Mouse (Mus musculus) right cerebral cortex, postnatal 36 days (tissue): ENCODE results near the gene Gdf11.

Experiments
- DNase-seq, 2 experiments: peaks; one replicate each; pipeline ENCODE4 v3.0.0; 2022; ENCODE audit warnings: low spot score in 2 of 2, mixed read lengths in 1 of 2

Gene Gdf11

GRCm38 (mm10) chr10:128919203-128919631 lies 27.7 kb upstream of the Gdf11 start:
- no peak for DNase-seq

GRCm38 (mm10) chr10:128918246-128918645 lies 26.7 kb upstream of the Gdf11 start:
- no peak for DNase-seq

GRCm38 (mm10) chr10:128917400-128917799 lies 25.9 kb upstream of the Gdf11 start:
- no peak for DNase-seq

GRCm38 (mm10) chr10:128916665-128917064 lies 25.1 kb upstream of the Gdf11 start:
- DNase-seq: no peak

- no peak for DNase-seq
Measured at GRCm38 (mm10) chr10:128915550-128915949, 24.0 kb upstream of the Gdf11 start.

GRCm38 (mm10) chr10:128913696-128914095 lies 22.2 kb upstream of the Gdf11 start:
- no peak for DNase-seq

- peak; percentile 79 to 82 for DNase-seq
Measured at GRCm38 (mm10) chr10:128913219-128913618, 21.7 kb upstream of the Gdf11 start.

GRCm38 (mm10) chr10:128912791-128913190 lies 21.3 kb upstream of the Gdf11 start:
- no peak for DNase-seq

GRCm38 (mm10) chr10:128912268-128912667 lies 20.8 kb upstream of the Gdf11 start:
- no peak for DNase-seq

GRCm38 (mm10) chr10:128911430-128911829 lies 19.9 kb upstream of the Gdf11 start:
- DNase-seq: no peak

GRCm38 (mm10) chr10:128910066-128910841 lies 18.7 kb upstream of the Gdf11 start:
- DNase-seq: no peak

- peak; percentile 58 to 64 for DNase-seq
Measured at GRCm38 (mm10) chr10:128909567-128910028, 18.1 kb upstream of the Gdf11 start.

- no peak for DNase-seq
Measured at GRCm38 (mm10) chr10:128908778-128909448, 17.4 kb upstream of the Gdf11 start.

- DNase-seq: no peak
Measured at GRCm38 (mm10) chr10:128904812-128905211, 13.3 kb upstream of the Gdf11 start.

- DNase-seq: no peak
Measured at GRCm38 (mm10) chr10:128902409-128902988, 11.0 kb upstream of the Gdf11 start.

- no peak for DNase-seq
Measured at GRCm38 (mm10) chr10:128901409-128901808, 9.9 kb upstream of the Gdf11 start.

GRCm38 (mm10) chr10:128900698-128901097 lies 9.2 kb upstream of the Gdf11 start, which contains the start of gene Cd63:
Gene Cd63 (plus strand): TSS chr10:128900989.
- DNase-seq: no peak

- DNase-seq: no peak
Measured at GRCm38 (mm10) chr10:128899759-128900490, 8.4 kb upstream of the Gdf11 start.

GRCm38 (mm10) chr10:128897501-128897900 lies 6.0 kb upstream of the Gdf11 start:
- no peak for DNase-seq

GRCm38 (mm10) chr10:128896807-128897206 lies 5.3 kb upstream of the Gdf11 start:
- no peak for DNase-seq

- DNase-seq: no peak
Measured at GRCm38 (mm10) chr10:128895952-128896693, 4.6 kb upstream of the Gdf11 start.
